Mouse (Mus musculus): Measurements from ENCODE around the gene Actn3.

GRCm38 (mm10) chr19:4845846-4846245 lies 31.9 kb downstream of the Actn3 start:
- TF ChIP-seq CTCF (IDR thresholded peaks at IDR 0.05; ENCODE audit: low read depth, low read length) (no peak), POLR2A (IDR thresholded peaks at IDR 0.05; ENCODE audit: extremely low read depth, insufficient read depth, low read length) (no peak)
